Mouse (Mus musculus) liver, adult 2 months (tissue): Measurements from ENCODE around the gene Rasgrp1.

ENCODE experiments used
- CTCF ChIP-seq: fragments of 200-500 bp; IDR thresholded peaks from 2 replicates; pipeline ENCODE4 v1.5.1; 2011; ENCODE audit warnings: low read depth, low read length, control low read depth
- POLR2A ChIP-seq: fragments of 200-500 bp; IDR thresholded peaks from 2 replicates; pipeline ENCODE4 v1.6.1; 2011; ENCODE audit warnings: low read length, control low read depth; ENCODE audit not compliant: insufficient read depth; ENCODE audit errors: extremely low read depth

- TF ChIP-seq POLR2A (no peak), CTCF (no peak)
Measured at GRCm38 (mm10) chr2:117303391-117304350, 39.1 kb downstream of the Rasgrp1 start.
